Mouse (Mus musculus): ENCODE results near the gene Fignl1.

DNA sequence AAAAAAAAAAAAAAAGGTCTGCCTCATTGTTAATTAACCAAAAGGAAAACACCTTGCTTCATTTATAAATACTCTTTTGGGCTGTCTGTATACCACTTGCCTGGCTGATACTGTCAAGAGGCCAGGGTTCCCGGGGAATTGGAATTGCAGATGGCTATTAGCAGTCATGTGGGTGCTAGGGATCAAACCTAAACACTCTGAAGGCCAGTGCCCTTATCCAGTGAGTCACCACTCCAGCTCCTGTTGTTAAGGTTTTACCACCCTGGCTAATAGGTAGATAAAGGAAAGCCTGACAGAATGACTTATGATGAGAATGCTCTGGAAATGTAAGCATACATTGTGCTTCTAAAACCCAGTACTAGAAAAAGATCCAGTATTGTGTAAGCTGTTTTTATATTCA, 14.1 kb downstream of the Fignl1 start:
- TF ChIP-seq SRF (IDR thresholded peaks at IDR 0.05; ENCODE audit: control insufficient read depth, insufficient read length, low read depth) (no peak), E2F4 (IDR thresholded peaks at IDR 0.05; ENCODE audit: insufficient read depth) (no peak)

All from myocyte (in vitro differentiated cells).